Mouse (Mus musculus) embryonic facial prominence, embryonic 14.5 days (tissue): ENCODE data around the gene Abcc9. TPM values are rescaled to one million over a fixed set of nuclear protein-coding genes. Genes with fewer than 3 reads are reported as not detected.

Experiments
- ATAC-seq: fragments of 200-750 bp; cut with Nextera tagmentation; 2 replicates; pipeline ENCODE4 v1.8.0; 2017; ENCODE audit warnings: low read depth, moderate number of reproducible peaks, moderate TSS enrichment
- DNase-seq: peaks from one replicate; pipeline ENCODE4 v3.0.0-alpha.2; 2015; ENCODE audit warnings: low spot score
- H3K27ac ChIP-seq: fragments of 300-500 bp; sonication (generic); replicated peaks from 2 replicates; pipeline ENCODE4 v1.5.1; 2014; ENCODE audit warnings: low read depth, mild to moderate bottlenecking, low read length, moderate library complexity
- H3K27me3 ChIP-seq: fragments of 300-500 bp; sonication (generic); replicated peaks from 2 replicates; pipeline ENCODE4 v1.6.1; 2014; ENCODE audit warnings: low read length; ENCODE audit not compliant: control insufficient read depth, insufficient read depth
- H3K36me3 ChIP-seq: fragments of 300-500 bp; sonication (generic); 2 replicates; pipeline ENCODE4 v1.6.1; 2014; ENCODE audit warnings: low read length, mixed read lengths; ENCODE audit not compliant: control insufficient read depth, insufficient read depth
- H3K4me1 ChIP-seq: fragments of 300-500 bp; sonication (generic); 2 replicates; pipeline ENCODE4 v1.6.1; 2014; ENCODE audit warnings: antibody characterized with exemption, low read length; ENCODE audit not compliant: control insufficient read depth, insufficient read depth
- H3K4me2 ChIP-seq: fragments of 300-500 bp; sonication (generic); 2 replicates; pipeline ENCODE4 v1.6.1; 2014; ENCODE audit warnings: low read depth, mild to moderate bottlenecking, low read length, moderate library complexity, mixed read lengths
- H3K4me3 ChIP-seq: fragments of 300-500 bp; sonication (generic); 2 replicates; pipeline ENCODE4 v1.5.1; 2014; ENCODE audit warnings: low read depth, mild to moderate bottlenecking, low read length
- H3K9ac ChIP-seq: fragments of 300-500 bp; sonication (generic); 2 replicates; pipeline ENCODE4 v1.6.1; 2014; ENCODE audit warnings: low read depth, mild to moderate bottlenecking, low read length, moderate library complexity, mixed read lengths
- H3K9me3 ChIP-seq: fragments of 300-500 bp; sonication (generic); 2 replicates; pipeline ENCODE4 v1.6.1; 2016; ENCODE audit warnings: low read length; ENCODE audit not compliant: control insufficient read depth
- WGBS: fragments of 180-500 bp; shearing (Covaris S2); extraction: QIAGEN DNeasy Blood & Tissue Kit; methylation state at CpG from one replicate; pipeline ENCODE4 v1.1.7; 2014; 5-methylcytosine and 5-hydroxymethylcytosine counted together
- polyA plus RNA-seq: library from polyadenylated mRNA; unstranded; fragments of >200 nt; fragmentation: Nextera tagmentation; extraction: Ambion mirVana; gene quantifications from 2 replicates; pipeline ENCODE4 v1.2.1, GENCODE M21; 2014

Abcc9 gene
- polyA plus RNA-seq, 1 experiment from 2014 or later = 7.7 TPM

- no peaks in the 10 kb centered on the region for H3K9me3 ChIP-seq
- no peak overlapping the region for H3K27ac ChIP-seq
- H3K27me3 ChIP-seq = no peaks in the 10 kb centered on the region
- ATAC-seq (no peak), DNase-seq (no peak)
- WGBS = 81% methylated on average over 8 of the region's 8 CpGs
- H3K36me3 ChIP-seq = no peaks in the 10 kb centered on the region
- no peak overlapping the region for H3K4me3 ChIP-seq
- no peaks in the 10 kb centered on the region; the same call in 1 of the 2 replicates for H3K4me1 ChIP-seq
- no peak overlapping the region for H3K4me2 ChIP-seq
- H3K9ac ChIP-seq = no peak overlapping the region
These were observed 12.9 kb upstream of the Abcc9 start for GRCm38 (mm10) chr6:142715026-142715425.

GRCm38 (mm10) chr6:142711106-142711505, 9.0 kb upstream of the Abcc9 start:
- DNase-seq (no peak), ATAC-seq (no peak)
- H3K4me1 ChIP-seq = no peaks in the 10 kb centered on the region; the same call in 1 of the 2 replicates
- no peak overlapping the region for H3K27ac ChIP-seq
- H3K4me3 ChIP-seq = no peak overlapping the region
- H3K27me3 ChIP-seq = no peaks in the 10 kb centered on the region
- H3K36me3 ChIP-seq = no peaks in the 10 kb centered on the region
- no peak overlapping the region for H3K9ac ChIP-seq
- H3K9me3 ChIP-seq = 0 out of 2 replicates have a peak, but pooled peaks cover 3% of the 10 kb centered on the region
- WGBS = 31% methylated on average over 4 of the region's 4 CpGs
- H3K4me2 ChIP-seq = no peak overlapping the region

GRCm38 (mm10) chr6:142710690-142711089, 8.6 kb upstream of the Abcc9 start:
- no peak for ATAC-seq
- Histone ChIP-seq H3K9ac (no peak overlapping the region), H3K4me3 (no peak overlapping the region), H3K4me2 (no peak overlapping the region), H3K4me1 (no peaks in the 10 kb centered on the region; the same call in 1 of the 2 replicates), H3K27ac (no peak overlapping the region), H3K36me3 (no peaks in the 10 kb centered on the region), H3K27me3 (no peaks in the 10 kb centered on the region), H3K9me3 (0 out of 2 replicates have a peak, but pooled peaks cover 3% of the 10 kb centered on the region)
- DNase-seq = no peak
- WGBS = 75% methylated on average over 6 of the region's 6 CpGs

- DNase-seq = no peak
- Histone ChIP-seq H3K9me3 (0 out of 2 replicates have a peak, but pooled peaks cover 3% of the 10 kb centered on the region), H3K27me3 (no peaks in the 10 kb centered on the region), H3K4me1 (no peaks in the 10 kb centered on the region; the same call in 1 of the 2 replicates), H3K9ac (no peak overlapping the region), H3K4me2 (no peak overlapping the region), H3K27ac (no peak overlapping the region), H3K36me3 (no peaks in the 10 kb centered on the region), H3K4me3 (no peak overlapping the region)
- WGBS = 76% methylated on average over 6 of the region's 6 CpGs
- ATAC-seq = no peak
These were observed 6.3 kb upstream of the Abcc9 start for GRCm38 (mm10) chr6:142708369-142708768.

GRCm38 (mm10) chr6:142706688-142707087, 4.6 kb upstream of the Abcc9 start:
- H3K36me3 ChIP-seq = no peaks in the 10 kb centered on the region

GRCm38 (mm10) chr6:142703441-142703930, 1.4 kb upstream of the Abcc9 start:
- no peak for ATAC-seq
- Histone ChIP-seq H3K27me3 (no peaks in the 10 kb centered on the region), H3K9me3 (no peaks in the 10 kb centered on the region), H3K4me1 (peaks cover 12% of the 10 kb centered on the region; the same call in 1 of the 2 replicates), H3K27ac (no peak overlapping the region), H3K9ac (no peak overlapping the region), H3K36me3 (no peaks in the 10 kb centered on the region), H3K4me3 (no peak overlapping the region), H3K4me2 (no peak overlapping the region)
- WGBS = 67% methylated on average over 11 of the region's 11 CpGs
- DNase-seq = no peak

More at GRCm38 (mm10) chr6:142706688-142707087, 4.6 kb upstream of the Abcc9 start:
- H3K27me3 ChIP-seq = no peaks in the 10 kb centered on the region
- H3K9ac ChIP-seq = no peak overlapping the region
- no peak overlapping the region for H3K27ac ChIP-seq
- WGBS = 78% methylated on average over 3 of the region's 3 CpGs
- 0 out of 2 replicates have a peak, but pooled peaks cover 3% of the 10 kb centered on the region for H3K9me3 ChIP-seq
- DNase-seq (no peak), ATAC-seq (no peak)
- H3K4me3 ChIP-seq = no peak overlapping the region
- no peak overlapping the region for H3K4me2 ChIP-seq
- H3K4me1 ChIP-seq = peaks cover 7% of the 10 kb centered on the region; the same call in 1 of the 2 replicates

- Histone ChIP-seq H3K27me3 (no peaks in the 10 kb centered on the region), H3K4me3 (no peak overlapping the region), H3K9ac (no peak overlapping the region), H3K9me3 (no peaks in the 10 kb centered on the region), H3K27ac (no peak overlapping the region), H3K4me2 (peak overlapping the region; percentile 88), H3K36me3 (no peaks in the 10 kb centered on the region), H3K4me1 (peaks cover 12% of the 10 kb centered on the region; the same call in 1 of the 2 replicates)
- WGBS = 64% methylated on average over 13 of the region's 13 CpGs
- no peak for ATAC-seq
- no peak for DNase-seq
These were observed 954 bp downstream of the Abcc9 start for GRCm38 (mm10) chr6:142701161-142701560.

- H3K4me2 ChIP-seq = peak overlapping the region; percentile 88; the same call in 1 of the 2 replicates
- no peak for DNase-seq
- ATAC-seq = no peak
- H3K36me3 ChIP-seq = no peaks in the 10 kb centered on the region
- H3K4me3 ChIP-seq = no peak overlapping the region
- H3K27ac ChIP-seq = no peak overlapping the region
- no peak overlapping the region for H3K9ac ChIP-seq
- WGBS = 61% methylated on average over 8 of the region's 8 CpGs
- peaks cover 12% of the 10 kb centered on the region; the same call in 1 of the 2 replicates for H3K4me1 ChIP-seq
- H3K27me3 ChIP-seq = no peaks in the 10 kb centered on the region
- no peaks in the 10 kb centered on the region for H3K9me3 ChIP-seq
These were observed 1.4 kb downstream of the Abcc9 start for GRCm38 (mm10) chr6:142700753-142701152.

- Histone ChIP-seq H3K9me3 (no peaks in the 10 kb centered on the region), H3K27ac (no peak overlapping the region), H3K9ac (no peak overlapping the region), H3K4me1 (no peaks in the 10 kb centered on the region), H3K27me3 (no peaks in the 10 kb centered on the region), H3K4me3 (no peak overlapping the region), H3K4me2 (no peak overlapping the region), H3K36me3 (no peaks in the 10 kb centered on the region)
- DNase-seq = no peak
- 66% methylated on average over 5 of the region's 5 CpGs for WGBS
- ATAC-seq = no peak
These were observed 10.0 kb downstream of the Abcc9 start for GRCm38 (mm10) chr6:142692085-142692484.
